Mouse (Mus musculus): Measurements from ENCODE around the gene Gse1. TPM values are rescaled to one million over a fixed set of nuclear protein-coding genes. Genes with fewer than 3 reads are reported as not detected.

Gse1 gene
- total and polyA plus RNA-seq, 3 experiments: 23.6 to 128 (median 66.9) TPM

DNA sequence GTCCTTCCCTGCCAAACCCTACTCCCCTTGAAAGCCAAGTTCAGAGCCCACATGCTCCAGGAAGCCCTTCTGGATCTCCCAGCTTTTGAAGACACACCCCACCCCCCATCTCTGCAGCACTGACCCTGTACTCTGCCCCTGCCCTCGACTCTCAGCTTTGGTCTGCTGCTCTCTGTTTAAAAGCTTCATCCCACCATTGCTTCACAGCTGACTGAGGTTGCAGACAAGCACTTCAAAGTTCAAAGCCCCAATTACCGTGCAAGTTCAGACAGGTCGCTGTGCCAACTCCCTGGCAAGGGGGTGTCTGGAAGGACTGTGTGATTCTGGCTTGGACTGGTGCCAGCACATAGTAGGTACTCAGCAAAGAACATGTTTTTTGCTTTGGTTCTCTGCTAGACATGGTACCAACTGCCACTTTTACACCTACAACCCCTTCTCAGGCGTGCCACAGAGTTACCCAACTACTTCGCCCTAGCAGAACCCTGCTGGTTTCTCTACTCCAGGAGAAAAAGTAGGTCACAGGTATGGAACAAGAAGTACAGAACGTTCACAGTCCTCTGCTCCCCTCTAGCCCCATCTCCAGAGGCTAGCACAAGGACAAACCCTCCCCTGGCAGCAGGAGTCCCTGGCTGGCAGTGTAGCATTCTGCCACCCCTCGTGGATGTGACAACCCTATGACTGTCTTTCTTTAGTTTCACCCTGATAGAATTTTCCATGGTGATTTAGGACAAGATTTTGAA lies 123.2 kb downstream of the Gse1 start:
- Histone ChIP-seq H3K9me3 (replicated peaks; ENCODE audit: insufficient read depth, low read length) (no peaks in the 10 kb centered on the region), H3K9ac (ENCODE audit: control insufficient read depth, low read depth, low read length, poor library complexity, severe bottlenecking) (no peak overlapping the region), H3K4me3 (ENCODE audit: control insufficient read depth in 1 of 2, insufficient read depth in 1 of 2, low read depth in 2 of 2, low read length in 2 of 2) (no peak overlapping the region), H3K79me2 (ENCODE audit: control insufficient read depth, insufficient read depth, low read length, poor library complexity) (no peaks in the 10 kb centered on the region), H3K27ac (ENCODE audit: control insufficient read depth, low read depth, low read length) (no peak overlapping the region), H3K36me3 (ENCODE audit: control insufficient read depth in 1 of 2, insufficient read depth in 2 of 2, low read length in 2 of 2) (no peaks in the 10 kb centered on the region), H3K27me3 (ENCODE audit: control insufficient read depth in 1 of 2, insufficient read depth in 2 of 2, low read length in 2 of 2) (no peaks in the 10 kb centered on the region), H3K4me1 (ENCODE audit: control insufficient read depth in 1 of 2, insufficient read depth in 2 of 2, low read length in 2 of 2) (0 out of 4 replicates have a peak, but pooled peaks cover 0 to 2% of the 10 kb centered on the region in 2 experiments)
- TF ChIP-seq CHD2 (IDR thresholded peaks at IDR 0.05; ENCODE audit: low read length): no peak
- TF ChIP-seq ZKSCAN1 (IDR thresholded peaks at IDR 0.05; ENCODE audit: low read depth, low read length): peak; percentile 76; the same call in 1 of the 2 replicates
- DNase-seq (ENCODE audit: low read depth, low spot score): no peak

GRCm38 (mm10) chr8:120352096-120352495 lies 123.8 kb downstream of the Gse1 start:
- H3K36me3 ChIP-seq (ENCODE audit: control insufficient read depth in 1 of 2, insufficient read depth in 2 of 2, low read length in 2 of 2): no peaks in the 10 kb centered on the region
- H3K27ac ChIP-seq (ENCODE audit: control insufficient read depth, low read depth, low read length): no peak overlapping the region
- no peaks in the 10 kb centered on the region for H3K79me2 ChIP-seq (ENCODE audit: control insufficient read depth, insufficient read depth, low read length, poor library complexity)
- no peak for DNase-seq (ENCODE audit: low read depth, low spot score)
- no peak overlapping the region for H3K4me3 ChIP-seq (ENCODE audit: control insufficient read depth in 1 of 2, insufficient read depth in 1 of 2, low read depth in 2 of 2, low read length in 2 of 2)
- no peaks in the 10 kb centered on the region for H3K4me1 ChIP-seq (ENCODE audit: control insufficient read depth in 1 of 2, insufficient read depth in 2 of 2, low read length in 2 of 2)
- no peaks in the 10 kb centered on the region for H3K27me3 ChIP-seq (ENCODE audit: control insufficient read depth in 1 of 2, insufficient read depth in 2 of 2, low read length in 2 of 2)
- H3K9ac ChIP-seq (ENCODE audit: control insufficient read depth, low read depth, low read length, poor library complexity, severe bottlenecking): no peak overlapping the region
- no peak for TF ChIP-seq MAX (IDR thresholded peaks at IDR 0.05; ENCODE audit: low read length)
- no peak for TF ChIP-seq ZKSCAN1 (IDR thresholded peaks at IDR 0.05; ENCODE audit: low read depth, low read length)
- no peak for TF ChIP-seq USF1 (IDR thresholded peaks at IDR 0.05; ENCODE audit: low read depth, low read length)
- TF ChIP-seq MAFK (IDR thresholded peaks at IDR 0.05; ENCODE audit: borderline replicate concordance, low read depth, low read length): no peak
- TF ChIP-seq RCOR1 (IDR thresholded peaks at IDR 0.05; ENCODE audit: low read depth, low read length): no peak
- TF ChIP-seq ZC3H11A (IDR thresholded peaks at IDR 0.05; ENCODE audit: low read depth, low read length): no peak
- TF ChIP-seq SMC3 (IDR thresholded peaks at IDR 0.05; ENCODE audit: low read depth, low read length): no peak
- no peak for TF ChIP-seq POLR2A (IDR thresholded peaks at IDR 0.05; ENCODE audit: control insufficient read depth in 1 of 2, insufficient read depth in 1 of 2, low read depth in 1 of 2, low read length in 2 of 2, poor library complexity in 1 of 2)
- no peak for TF ChIP-seq NELFE (IDR thresholded peaks at IDR 0.05; ENCODE audit: low read depth, low read length)
- no peak for TF ChIP-seq E2F4 (IDR thresholded peaks at IDR 0.05; ENCODE audit: borderline replicate concordance, low read depth, low read length)
- no peak for TF ChIP-seq ETS1 (IDR thresholded peaks at IDR 0.05; ENCODE audit: low read depth, low read length)
- no peak for TF ChIP-seq GATA1 (IDR thresholded peaks at IDR 0.05; ENCODE audit: low read depth, low read length)
- TF ChIP-seq TCF12 (IDR thresholded peaks at IDR 0.05; ENCODE audit: low read depth, low read length): no peak
- TF ChIP-seq MYB (IDR thresholded peaks at IDR 0.05; ENCODE audit: low read depth, low read length): no peak
- no peak for TF ChIP-seq CTCF (IDR thresholded peaks at IDR 0.05 in 2 of 3, conservative IDR thresholded peaks at IDR 0.05 in 1 of 3; ENCODE audit: control insufficient read depth in 1 of 3, insufficient read depth in 1 of 3, low read depth in 2 of 3, low read length in 3 of 3, poor library complexity in 1 of 3, severe bottlenecking in 1 of 3)
- TF ChIP-seq NRF1 (IDR thresholded peaks at IDR 0.05; ENCODE audit: insufficient read depth, low read depth, low read length, poor library complexity, severe bottlenecking): no peak
- H3K9me3 ChIP-seq (replicated peaks; ENCODE audit: insufficient read depth, low read length): no peaks in the 10 kb centered on the region

Measured in MEL (cell line).